Mouse (Mus musculus) lung, postnatal 4 days (tissue): ENCODE data around the gene Foxk1.

Experiments used
- DNase-seq, 2 experiments: peaks; one replicate each; pipeline ENCODE4 v3.0.0; 2021

Foxk1 gene

GRCm38 (mm10) chr5:142448623-142449022 lies 47.3 kb downstream of the Foxk1 start:
- no peak for DNase-seq

GRCm38 (mm10) chr5:142450846-142451245 lies 49.5 kb downstream of the Foxk1 start:
- no peak for DNase-seq

- DNase-seq, result no peak
Measured at GRCm38 (mm10) chr5:142451759-142452158, 50.5 kb downstream of the Foxk1 start.

- no peak for DNase-seq
Measured at GRCm38 (mm10) chr5:142453742-142454141, 52.4 kb downstream of the Foxk1 start.

GRCm38 (mm10) chr5:142456318-142456717 lies 55.0 kb downstream of the Foxk1 start:
- DNase-seq, result no peak

GRCm38 (mm10) chr5:142457345-142457744 lies 56.0 kb downstream of the Foxk1 start:
- peak; percentile 47 to 71 for DNase-seq

GRCm38 (mm10) chr5:142458791-142459557 lies 57.7 kb downstream of the Foxk1 start:
- DNase-seq, result no peak

GRCm38 (mm10) chr5:142459834-142460233 lies 58.5 kb downstream of the Foxk1 start:
- DNase-seq, result peak in 1 of 2 experiments; percentile 3

GRCm38 (mm10) chr5:142461942-142462640 lies 60.8 kb downstream of the Foxk1 start:
- peak in 1 of 2 experiments; percentile 4 for DNase-seq

- DNase-seq, result no peak
Measured at GRCm38 (mm10) chr5:142462641-142462948, 61.3 kb downstream of the Foxk1 start.

- no peak for DNase-seq
Measured at GRCm38 (mm10) chr5:142463011-142463410, 61.7 kb downstream of the Foxk1 start.

GRCm38 (mm10) chr5:142463461-142464454 lies 62.5 kb downstream of the Foxk1 start, which contains the start of gene Ap5z1:
TSS of gene Ap5z1 (plus strand) at chr5:142463944.
- peak; percentile 95 to 98 for DNase-seq

GRCm38 (mm10) chr5:142468375-142468774 lies 67.1 kb downstream of the Foxk1 start:
- no peak for DNase-seq

GRCm38 (mm10) chr5:142469796-142470195 lies 68.5 kb downstream of the Foxk1 start:
- DNase-seq, result no peak

- no peak for DNase-seq
Measured at GRCm38 (mm10) chr5:142473696-142474095, 72.4 kb downstream of the Foxk1 start.

GRCm38 (mm10) chr5:142475669-142476068 lies 74.4 kb downstream of the Foxk1 start:
- no peak for DNase-seq

- no peak for DNase-seq
Measured at GRCm38 (mm10) chr5:142477346-142477745, 76.0 kb downstream of the Foxk1 start.

GRCm38 (mm10) chr5:142477866-142478615 lies 76.7 kb downstream of the Foxk1 start:
- DNase-seq, result no peak

- peak; percentile 80 to 86 for DNase-seq
Measured at GRCm38 (mm10) chr5:142478829-142479435, 77.6 kb downstream of the Foxk1 start.

GRCm38 (mm10) chr5:142482512-142482911 lies 81.2 kb downstream of the Foxk1 start:
- no peak for DNase-seq

GRCm38 (mm10) chr5:142483581-142483980 lies 82.3 kb downstream of the Foxk1 start:
- DNase-seq, result no peak

- no peak for DNase-seq
Measured at GRCm38 (mm10) chr5:142486654-142487053, 85.4 kb downstream of the Foxk1 start.
